Mouse (Mus musculus): Measurements from ENCODE around the gene Olfr305. TPM values are rescaled to one million over a fixed set of nuclear protein-coding genes. Genes with fewer than 3 reads are reported as not detected.

The Olfr305 gene
- not detected for polyA plus RNA-seq (2014; fragmentation: Illumina TruSeq; extraction: RNeasy Lipid Tissue Mini Kit (QIAGEN cat#74804); ENCODE audit: low read depth, low replicate concordance)

GRCm38 (mm10) chr7:86366828-86367227 is at the start of gene Olfr305:
Olfr305 (minus strand) TSS chr7:86366928.

GRCm38 (mm10) chr7:86403546-86403945 is 36.8 kb upstream of the Olfr305 start, which contains the start of gene Olfr301:
Olfr301 (plus strand) TSS chr7:86403846.

GRCm38 (mm10) chr7:86397689-86398088 is 31.0 kb upstream of the Olfr305 start, which contains the start of gene Olfr303:
Olfr303 (minus strand) TSS chr7:86397789.

GRCm38 (mm10) chr7:86386558-86386957 is 19.8 kb upstream of the Olfr305 start, which contains the start of gene Olfr304:
Olfr304 (minus strand) TSS chr7:86386658.

GRCm38 (mm10) chr7:86337486-86337885 is 29.2 kb downstream of the Olfr305 start, which contains the start of gene Olfr307:
Olfr307 (minus strand) TSS chr7:86337586.

GRCm38 (mm10) chr7:86325530-86325929 is 41.2 kb downstream of the Olfr305 start, which contains the start of gene Olfr308:
Olfr308 (minus strand) TSS chr7:86325630.

GRCm38 (mm10) chr7:86313608-86314007 is 53.1 kb downstream of the Olfr305 start, which contains the start of gene Olfr309:
Olfr309 (minus strand) TSS chr7:86313708.

Other genes with a start within 250 kb of the Olfr305 start
- not detected for gene Vmn2r75, start 195.2 kb downstream of the Olfr305 start, polyA plus RNA-seq (2014; fragmentation: Illumina TruSeq; extraction: RNeasy Lipid Tissue Mini Kit (QIAGEN cat#74804); ENCODE audit: low read depth, low replicate concordance)
- gene Vmn2r76, start 120.6 kb downstream of the Olfr305 start, polyA plus RNA-seq (2014; fragmentation: Illumina TruSeq; extraction: RNeasy Lipid Tissue Mini Kit (QIAGEN cat#74804); ENCODE audit: low read depth, low replicate concordance): not detected
- not detected for gene Olfr310, start 89.8 kb downstream of the Olfr305 start, polyA plus RNA-seq (2014; fragmentation: Illumina TruSeq; extraction: RNeasy Lipid Tissue Mini Kit (QIAGEN cat#74804); ENCODE audit: low read depth, low replicate concordance)
- not detected for gene Olfr309, start 53.2 kb downstream of the Olfr305 start, polyA plus RNA-seq (2014; fragmentation: Illumina TruSeq; extraction: RNeasy Lipid Tissue Mini Kit (QIAGEN cat#74804); ENCODE audit: low read depth, low replicate concordance)
- not detected for gene Olfr308, start 41.3 kb downstream of the Olfr305 start, polyA plus RNA-seq (2014; fragmentation: Illumina TruSeq; extraction: RNeasy Lipid Tissue Mini Kit (QIAGEN cat#74804); ENCODE audit: low read depth, low replicate concordance)
- gene Olfr307, start 29.3 kb downstream of the Olfr305 start, polyA plus RNA-seq (2014; fragmentation: Illumina TruSeq; extraction: RNeasy Lipid Tissue Mini Kit (QIAGEN cat#74804); ENCODE audit: low read depth, low replicate concordance): not detected
- gene Olfr304, start 19.7 kb upstream of the Olfr305 start, polyA plus RNA-seq (2014; fragmentation: Illumina TruSeq; extraction: RNeasy Lipid Tissue Mini Kit (QIAGEN cat#74804); ENCODE audit: low read depth, low replicate concordance): not detected
- gene Olfr303, start 30.9 kb upstream of the Olfr305 start, polyA plus RNA-seq (2014; fragmentation: Illumina TruSeq; extraction: RNeasy Lipid Tissue Mini Kit (QIAGEN cat#74804); ENCODE audit: low read depth, low replicate concordance): not detected
- gene Olfr301, start 36.9 kb upstream of the Olfr305 start, polyA plus RNA-seq (2014; fragmentation: Illumina TruSeq; extraction: RNeasy Lipid Tissue Mini Kit (QIAGEN cat#74804); ENCODE audit: low read depth, low replicate concordance): not detected
- not detected for gene Olfr299, start 93.0 kb upstream of the Olfr305 start, polyA plus RNA-seq (2014; fragmentation: Illumina TruSeq; extraction: RNeasy Lipid Tissue Mini Kit (QIAGEN cat#74804); ENCODE audit: low read depth, low replicate concordance)
- not detected for gene Olfr298, start 125.6 kb upstream of the Olfr305 start, polyA plus RNA-seq (2014; fragmentation: Illumina TruSeq; extraction: RNeasy Lipid Tissue Mini Kit (QIAGEN cat#74804); ENCODE audit: low read depth, low replicate concordance)
- gene Olfr297, start 153.0 kb upstream of the Olfr305 start, polyA plus RNA-seq (2014; fragmentation: Illumina TruSeq; extraction: RNeasy Lipid Tissue Mini Kit (QIAGEN cat#74804); ENCODE audit: low read depth, low replicate concordance): not detected
- not detected for gene Olfr295, start 216.9 kb upstream of the Olfr305 start, polyA plus RNA-seq (2014; fragmentation: Illumina TruSeq; extraction: RNeasy Lipid Tissue Mini Kit (QIAGEN cat#74804); ENCODE audit: low read depth, low replicate concordance)
- gene Olfr294, start 249.7 kb upstream of the Olfr305 start, polyA plus RNA-seq (2014; fragmentation: Illumina TruSeq; extraction: RNeasy Lipid Tissue Mini Kit (QIAGEN cat#74804); ENCODE audit: low read depth, low replicate concordance): not detected